10 mouse cellular contexts compared by ENCODE assay signal in genomic region chr3:141936594-141937272, GRCm38 (mm10).
DNase-seq lines count a peak whose midpoint lies in the region; ATAC-seq lines count a peak whose summit lies in the region.
"Had no signal": no experiment of that assay in that cellular context is flagged by ENCODE, and none has a peak within 500 bp of the region (broad histone marks: within the 10 kb centered on the region; RNA-seq: fewer than 3 reads in every experiment).

No protein-coding gene starts in this region.

- H3K27ac ChIP-seq in forebrain, embryonic 13.5 days: peak overlapping the region; percentile 82
- peak overlapping the region; percentile 65 for H3K27ac ChIP-seq in midbrain, embryonic 13.5 days
- H3K27ac ChIP-seq: heart, adult 2 months had no signal

- 0 out of 2 replicates have a peak overlapping the region, but pooled peaks have one; percentile 27 for H3K9ac ChIP-seq in forebrain, embryonic 13.5 days
- H3K9ac ChIP-seq in midbrain, embryonic 13.5 days (replicated peaks): no peak overlapping the region

- H3K4me2 ChIP-seq in forebrain, embryonic 13.5 days: peak overlapping the region; percentile 52
- peak overlapping the region; percentile 48 for H3K4me2 ChIP-seq in midbrain, embryonic 13.5 days (replicated peaks)

- H3K4me1 ChIP-seq in forebrain, embryonic 13.5 days: peaks cover 58% of the 10 kb centered on the region
- peaks cover 46% of the 10 kb centered on the region for H3K4me1 ChIP-seq in midbrain, embryonic 13.5 days (replicated peaks)

- peak; percentile 4 for DNase-seq in adrenal gland, adult 2 months
- DNase-seq in adrenal gland, postnatal 10 days: no peak
- DNase-seq in Muller cell, postnatal 12 days (ENCODE audit: inconsistent ontology term): peak; percentile 52
- no peak for DNase-seq in frontal cortex, postnatal 25 days (ENCODE audit: low spot score in 2 of 2)
- DNase-seq in lung, postnatal 36 days: no peak
- no peak for DNase-seq in spleen, postnatal 36 days (ENCODE audit: low spot score in 2 of 2)
- DNase-seq: heart, adult 2 months; kidney, postnatal 4 days had no signal

- H3K27me3 ChIP-seq in forebrain, embryonic 13.5 days: no peaks in the 10 kb centered on the region
- no peaks in the 10 kb centered on the region for H3K27me3 ChIP-seq in midbrain, embryonic 13.5 days

- ATAC-seq in forebrain, embryonic 13.5 days: peak; percentile 87
- ATAC-seq in midbrain, embryonic 13.5 days: peak; percentile 86

- 0 out of 2 replicates have a peak overlapping the region, but pooled peaks have one; percentile 8 for H3K4me3 ChIP-seq in forebrain, embryonic 13.5 days
- H3K4me3 ChIP-seq in midbrain, embryonic 13.5 days (replicated peaks): peak overlapping the region; percentile 22
- H3K4me3 ChIP-seq: heart, adult 2 months had no signal

- WGBS in forebrain, embryonic 13.5 days: 2% methylated on average over 16 of the region's 16 CpGs
- WGBS in midbrain, embryonic 13.5 days: 4% methylated on average over 16 of the region's 16 CpGs

- no peaks in the 10 kb centered on the region for H3K36me3 ChIP-seq in forebrain, embryonic 13.5 days (ENCODE audit: poor library complexity, severe bottlenecking)
- no peaks in the 10 kb centered on the region for H3K36me3 ChIP-seq in midbrain, embryonic 13.5 days

- no peaks in the 10 kb centered on the region for H3K9me3 ChIP-seq in forebrain, embryonic 13.5 days (replicated peaks)
- no peaks in the 10 kb centered on the region for H3K9me3 ChIP-seq in midbrain, embryonic 13.5 days

Comparison
In these comparisons a context has a peak if more than half of its experiments do, and no peak if none do; other contexts are left out.
1. DNase-seq: peak in adrenal gland, adult 2 months (single experiment) and Muller cell, postnatal 12 days (single experiment); none in adrenal gland, postnatal 10 days (single experiment), frontal cortex, postnatal 25 days (0 of 2), lung, postnatal 36 days (single experiment) and spleen, postnatal 36 days (0 of 2).